Mouse (Mus musculus) G1E-ER4 (cell line): ENCODE data around the gene Lrmda. TPM values are rescaled to one million over a fixed set of nuclear protein-coding genes. Genes with fewer than 3 reads are reported as not detected.

ENCODE experiments used
- GATA1 ChIP-seq: IDR thresholded peaks from one replicate; pipeline ENCODE4 v1.8.0; 2012; ENCODE audit warnings: low read length, inconsistent platforms
- polyA plus RNA-seq: library from polyadenylated mRNA; stranded (reverse); fragments of >175 nt; gene quantifications from 2 replicates; pipeline ENCODE4 v1.2.3, GENCODE M21; 2012

The Lrmda gene
- not detected in 2 replicates for polyA plus RNA-seq

GRCm38 (mm10) chr14:22019252-22019948 lies at the start of gene Lrmda:
Gene Lrmda (plus strand): TSS chr14:22019712.
- no peak for TF ChIP-seq GATA1

DNA sequence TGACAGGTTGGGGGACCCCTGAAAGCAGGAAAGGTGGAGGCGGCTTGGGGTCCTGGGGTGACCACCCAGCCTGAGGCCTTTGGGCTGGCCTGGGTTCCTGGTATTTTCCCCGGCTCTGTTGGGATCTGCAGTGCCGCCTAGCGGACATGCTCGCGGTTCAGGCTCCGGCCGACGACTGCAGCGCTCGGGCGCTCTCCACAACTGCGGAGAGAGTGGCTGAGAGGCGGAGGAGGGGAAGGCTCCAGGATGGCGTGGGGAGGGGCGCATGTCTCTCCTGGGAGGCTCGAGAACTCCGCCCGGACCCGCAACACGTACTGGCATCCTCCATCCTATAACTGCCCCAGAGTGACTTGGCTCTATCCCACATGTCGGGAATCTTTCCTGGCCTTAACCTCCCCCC lies 38.0 kb upstream of the Lrmda start:
- TF ChIP-seq GATA1: no peak

DNA sequence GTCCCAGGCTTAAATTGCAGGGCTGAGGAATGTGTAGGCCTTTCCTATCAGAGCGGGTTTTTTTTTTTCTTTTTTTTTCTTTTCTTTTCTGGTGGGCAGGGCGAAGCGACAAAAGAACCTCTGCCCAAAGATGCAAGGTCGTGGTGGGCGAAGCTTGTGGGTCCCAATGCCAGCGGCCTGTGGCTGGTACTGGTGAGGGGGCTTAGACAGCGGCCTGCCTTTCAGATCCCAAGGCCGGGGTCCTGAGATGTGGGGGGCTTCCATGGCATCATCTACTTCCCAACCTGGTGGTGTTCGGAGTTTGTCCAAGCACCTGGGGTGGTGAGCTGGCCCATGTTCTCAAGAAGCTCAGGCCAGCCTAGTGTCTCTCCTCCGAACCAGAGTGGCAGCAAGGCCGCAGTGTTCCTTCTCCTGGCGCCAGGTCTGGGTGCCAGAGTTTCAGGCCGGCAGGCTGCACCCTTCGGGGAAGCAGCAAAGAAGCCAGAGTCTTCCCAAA lies 37.4 kb upstream of the Lrmda start:
- no peak for TF ChIP-seq GATA1

GRCm38 (mm10) chr14:21982592-21983310 lies 36.8 kb upstream of the Lrmda start:
- TF ChIP-seq GATA1: no peak

GRCm38 (mm10) chr14:21983311-21983949 lies 36.1 kb upstream of the Lrmda start:
- TF ChIP-seq GATA1: no peak

DNA sequence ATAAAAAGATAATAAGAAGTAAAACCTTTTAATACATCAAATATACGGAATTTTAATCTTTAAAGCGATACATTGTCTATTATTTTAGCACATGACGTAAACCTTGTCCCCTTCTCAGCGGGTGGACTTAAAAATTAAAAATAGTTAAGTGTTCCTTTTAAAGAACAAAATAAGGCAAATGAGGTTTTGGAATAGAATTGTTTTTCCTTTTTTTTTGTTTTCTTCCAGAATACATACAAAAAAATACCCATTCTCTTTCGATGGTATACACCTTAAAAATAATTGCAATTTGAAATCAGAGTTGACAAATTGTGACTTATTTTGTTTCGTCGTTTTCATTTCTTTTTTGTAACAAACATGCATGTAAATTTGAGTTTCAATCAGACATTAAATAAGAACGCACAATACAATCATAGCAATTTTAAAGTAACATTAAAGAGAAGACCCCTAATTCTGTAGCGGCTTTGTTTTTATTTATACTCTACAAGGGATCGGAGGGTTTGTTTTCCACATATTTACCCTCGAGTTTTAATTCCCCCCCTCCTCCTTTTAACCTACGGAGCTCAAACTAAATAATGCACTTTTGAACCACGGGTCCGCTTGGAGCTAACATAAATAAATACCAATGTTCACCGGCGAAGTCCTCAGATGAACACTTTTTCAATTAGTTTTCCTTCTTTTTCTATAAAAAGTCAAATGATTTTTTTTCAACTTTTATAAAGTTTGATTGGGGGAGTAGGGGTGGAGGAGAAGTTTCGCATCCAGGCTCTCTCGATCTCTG lies 35.4 kb upstream of the Lrmda start:
- TF ChIP-seq GATA1: no peak

DNA sequence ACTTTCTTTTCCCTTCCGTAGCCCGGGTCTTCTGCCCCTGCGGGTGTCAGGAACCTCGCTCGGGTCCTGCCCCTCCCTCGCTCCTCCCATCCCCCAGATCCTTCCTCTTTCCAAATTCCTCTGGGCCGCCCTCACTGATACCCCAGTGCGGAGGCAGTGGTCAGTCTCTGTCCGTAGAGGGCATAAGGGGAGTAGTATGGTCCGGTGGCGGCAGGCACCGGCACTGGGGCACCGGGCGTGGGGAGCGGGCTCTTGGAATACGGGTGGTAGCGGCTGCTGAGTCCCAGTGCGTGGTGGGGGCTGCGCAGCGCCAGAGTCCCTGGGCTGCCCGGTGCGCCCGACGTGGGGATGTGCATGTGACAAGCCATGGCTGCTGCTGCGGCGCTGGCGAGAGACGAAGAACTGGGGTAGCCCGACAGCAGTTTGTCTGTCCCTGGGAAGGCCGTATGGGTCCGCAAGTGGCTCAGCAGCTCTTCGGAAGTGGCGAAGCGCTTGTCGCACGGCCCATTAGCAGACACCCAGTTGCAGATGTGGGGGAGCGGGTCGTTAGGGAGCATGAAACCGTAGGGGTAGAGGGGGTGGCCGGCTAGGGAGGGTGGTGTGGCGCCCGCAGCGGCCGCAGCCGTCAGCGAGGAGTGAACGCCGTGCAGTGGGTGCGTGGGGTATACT lies 34.6 kb upstream of the Lrmda start:
- TF ChIP-seq GATA1: no peak

DNA sequence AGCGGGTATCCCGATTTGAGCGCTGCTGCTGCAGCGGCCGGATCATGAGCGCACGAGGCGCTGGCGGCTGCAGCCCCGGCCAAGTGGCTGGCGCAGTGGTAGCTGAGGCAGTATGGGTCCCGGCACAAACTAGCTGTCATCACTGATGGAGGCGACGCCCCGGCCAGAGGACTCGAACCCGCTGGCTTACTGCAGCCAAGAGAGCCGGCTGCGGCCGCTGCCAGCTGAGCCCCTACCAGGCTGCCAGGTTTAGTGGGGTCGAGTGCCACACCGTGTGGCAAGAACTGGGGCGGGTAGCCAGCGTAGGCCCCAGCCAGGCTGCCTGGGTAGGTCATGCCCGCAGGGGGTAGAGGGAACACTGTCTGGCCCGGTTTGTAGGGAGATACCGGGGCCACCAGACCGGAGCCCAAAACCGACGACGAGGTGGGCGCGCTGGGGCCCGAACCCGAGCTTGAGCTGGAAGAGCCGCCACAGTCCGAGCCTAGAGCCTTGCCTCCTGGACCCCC lies 34.0 kb upstream of the Lrmda start:
- TF ChIP-seq GATA1: no peak

DNA sequence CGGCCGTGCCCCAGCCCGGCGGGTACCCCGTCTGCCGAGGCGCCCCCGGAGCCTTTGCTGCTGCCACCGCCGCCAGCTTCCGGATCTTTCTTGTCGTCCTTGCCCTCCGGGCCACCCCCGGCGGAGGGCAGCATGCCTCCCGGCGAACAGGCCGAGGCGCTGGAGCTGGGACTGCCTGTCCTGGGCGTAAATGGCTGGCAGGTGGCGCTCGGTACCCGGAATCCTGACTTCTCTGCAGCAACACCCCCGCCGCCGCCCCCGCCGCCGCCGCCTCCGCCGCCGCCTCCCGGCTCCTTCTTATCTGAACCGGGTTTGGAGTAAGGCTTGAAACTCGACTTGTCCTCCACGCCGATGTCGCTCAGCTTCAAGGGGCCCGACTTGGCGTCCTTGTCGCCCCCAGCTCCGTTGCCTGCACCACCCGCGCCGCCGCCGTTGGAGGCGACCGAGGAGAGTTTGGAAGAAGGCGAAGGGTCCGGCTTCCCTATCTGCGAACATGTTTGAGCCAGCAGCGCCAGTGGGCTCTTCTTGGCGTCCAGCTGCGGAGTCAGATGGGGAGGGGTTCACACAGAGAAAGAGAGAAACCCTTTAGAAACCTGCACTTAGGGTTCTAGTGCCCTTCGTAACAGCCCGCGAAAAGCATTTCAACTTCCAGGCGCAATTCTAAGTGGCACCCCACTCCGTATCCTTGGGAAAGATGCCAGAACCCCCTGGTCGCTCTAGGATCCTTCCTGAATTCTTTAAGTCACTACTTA lies 33.4 kb upstream of the Lrmda start:
- no peak for TF ChIP-seq GATA1

DNA sequence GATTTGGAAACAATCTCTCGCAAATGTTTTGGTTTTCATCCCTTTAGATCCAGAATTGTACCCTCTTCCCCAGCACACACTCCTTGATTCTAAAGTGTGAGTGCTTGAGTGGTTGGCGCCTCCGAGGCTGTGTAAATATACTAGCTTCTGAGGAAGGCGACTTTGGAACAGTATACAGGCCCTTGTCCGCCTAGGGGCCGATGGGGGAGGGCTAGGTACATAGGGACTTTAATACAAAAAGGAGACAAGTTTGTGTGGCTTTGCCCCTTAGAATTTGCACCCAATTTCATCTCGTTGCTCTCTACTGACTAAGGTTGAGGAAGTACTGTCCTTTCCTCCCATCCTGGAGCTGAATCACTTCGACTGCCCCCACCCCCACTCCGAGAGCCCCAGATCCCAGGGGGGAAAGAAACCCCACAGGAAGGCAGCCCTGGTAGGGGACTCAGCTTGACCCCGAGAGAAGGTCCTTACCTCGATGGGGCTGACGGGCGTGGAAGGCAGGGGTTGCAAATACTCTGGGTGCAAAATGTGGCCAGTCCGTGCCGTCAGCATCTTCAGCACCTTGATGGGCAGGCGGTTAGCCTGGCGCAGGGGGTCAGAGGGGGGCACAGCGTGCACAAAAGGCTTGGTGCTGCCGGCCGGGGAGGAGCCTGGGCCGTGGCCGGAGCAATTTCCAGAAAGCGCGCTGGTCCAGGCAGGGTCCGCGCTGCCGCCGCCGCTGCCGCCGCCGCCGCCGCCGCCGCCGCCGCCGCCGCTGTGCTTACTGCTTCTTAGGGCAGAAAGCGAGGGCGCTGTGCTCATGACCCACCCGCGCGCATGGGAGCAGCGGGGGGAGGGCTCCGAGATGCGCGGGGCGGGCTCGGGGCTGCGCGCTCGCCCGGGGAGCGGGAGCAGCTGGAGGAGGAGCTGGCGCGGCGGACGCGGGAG lies 32.5 kb upstream of the Lrmda start:
- TF ChIP-seq GATA1: no peak

DNA sequence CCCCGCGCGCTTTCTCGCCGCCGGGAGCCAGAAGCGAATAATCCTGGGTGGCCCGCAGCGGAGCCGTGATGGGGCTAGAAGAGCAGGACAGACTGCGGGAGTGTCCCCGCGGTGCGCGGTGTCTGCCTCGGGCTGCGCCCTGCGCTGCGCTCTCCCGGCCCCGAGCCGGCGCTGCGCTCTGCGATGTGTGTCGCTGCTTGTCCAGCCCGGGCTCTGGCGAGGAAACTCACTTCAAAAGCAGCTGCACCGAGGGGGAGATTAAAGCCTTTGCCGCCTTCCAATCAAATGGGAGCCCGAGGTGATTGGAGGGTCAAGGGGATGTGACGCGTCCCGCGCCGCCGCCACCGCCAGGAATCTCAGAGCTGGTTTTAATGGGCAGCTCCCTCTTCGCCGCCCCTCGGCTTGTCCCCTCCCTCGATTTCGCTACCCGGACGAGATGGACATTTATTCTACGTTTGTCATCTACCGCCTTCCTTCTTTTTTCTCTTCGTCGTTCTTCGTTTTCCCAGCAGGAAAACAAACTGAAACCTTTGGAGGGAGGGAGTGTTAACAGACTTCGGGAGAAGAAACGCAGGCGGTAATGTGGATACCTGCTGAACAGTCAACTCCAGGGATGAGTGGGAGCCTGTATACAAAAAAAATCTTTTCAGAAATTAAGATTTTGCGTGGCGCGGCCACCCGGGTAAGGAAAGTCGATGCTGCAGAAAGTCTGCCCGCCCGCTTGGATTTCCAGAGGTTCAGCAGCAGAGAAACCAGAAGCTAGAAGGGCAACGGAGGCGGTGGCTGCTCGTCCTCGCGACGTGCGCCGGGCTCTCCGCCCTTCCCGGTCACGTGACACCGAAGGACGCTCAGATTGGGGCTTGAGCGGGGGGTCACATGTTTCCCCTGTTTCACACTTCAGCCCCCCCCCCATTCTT lies 31.6 kb upstream of the Lrmda start:
- TF ChIP-seq GATA1: no peak
